Mouse (Mus musculus): ENCODE measurements around the gene Kalrn. TPM values are rescaled to one million over a fixed set of nuclear protein-coding genes. Genes with fewer than 3 reads are reported as not detected.
A peak's percentile ranks its signal among the peaks of the same experiment; 100 is the strongest.

Kalrn gene
- 6.8 and 10.2 TPM in 2 replicates for total RNA-seq (2017)

- peak; percentile 71 to 89; a peak in 3 of 4 replicates for ATAC-seq (replicated peaks in 1 of 2; ENCODE audit: insufficient read depth in 1 of 2, low FRiP score in 2 of 2, low TSS enrichment in 1 of 2, low read depth in 1 of 2, poor library complexity in 2 of 2, severe bottlenecking in 2 of 2)
These were observed at the start of gene Kalrn for GRCm38 (mm10) chr16:34573151-34573802. Kalrn (minus strand) TSS chr16:34573532.

- no peak for ATAC-seq (replicated peaks in 1 of 2; ENCODE audit: insufficient read depth in 1 of 2, low FRiP score in 2 of 2, low TSS enrichment in 1 of 2, low read depth in 1 of 2, poor library complexity in 2 of 2, severe bottlenecking in 2 of 2)
These were observed 40.7 kb upstream of the Kalrn start for GRCm38 (mm10) chr16:34614021-34614420.

DNA sequence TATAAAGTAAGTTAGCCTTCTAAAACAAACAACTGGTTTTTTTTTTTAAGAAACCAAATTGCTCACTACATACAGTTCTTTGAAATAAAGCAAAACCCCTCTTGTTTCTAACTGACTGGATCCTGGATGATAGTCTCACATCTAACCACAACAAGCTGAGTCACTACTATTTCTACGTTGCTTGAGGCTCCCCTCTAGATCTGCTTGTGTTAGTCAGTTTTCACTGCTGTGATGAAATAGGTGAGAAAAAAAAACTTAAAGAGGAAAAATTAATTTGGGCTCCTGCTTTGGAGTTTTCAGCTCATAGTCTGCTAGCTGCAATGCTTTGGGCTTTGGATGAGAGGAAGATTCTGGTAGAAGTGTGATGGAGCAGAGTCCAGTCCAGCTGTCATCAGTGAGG is 36.8 kb upstream of the Kalrn start:
- ATAC-seq (replicated peaks in 1 of 2; ENCODE audit: insufficient read depth in 1 of 2, low FRiP score in 2 of 2, low TSS enrichment in 1 of 2, low read depth in 1 of 2, poor library complexity in 2 of 2, severe bottlenecking in 2 of 2), result no peak

- no peak for ATAC-seq (replicated peaks in 1 of 2; ENCODE audit: insufficient read depth in 1 of 2, low FRiP score in 2 of 2, low TSS enrichment in 1 of 2, low read depth in 1 of 2, poor library complexity in 2 of 2, severe bottlenecking in 2 of 2)
These were observed 32.3 kb upstream of the Kalrn start for GRCm38 (mm10) chr16:34605679-34606078.

- ATAC-seq (replicated peaks in 1 of 2; ENCODE audit: insufficient read depth in 1 of 2, low FRiP score in 2 of 2, low TSS enrichment in 1 of 2, low read depth in 1 of 2, poor library complexity in 2 of 2, severe bottlenecking in 2 of 2), result no peak
These were observed 30.5 kb upstream of the Kalrn start for GRCm38 (mm10) chr16:34603854-34604253.

DNA sequence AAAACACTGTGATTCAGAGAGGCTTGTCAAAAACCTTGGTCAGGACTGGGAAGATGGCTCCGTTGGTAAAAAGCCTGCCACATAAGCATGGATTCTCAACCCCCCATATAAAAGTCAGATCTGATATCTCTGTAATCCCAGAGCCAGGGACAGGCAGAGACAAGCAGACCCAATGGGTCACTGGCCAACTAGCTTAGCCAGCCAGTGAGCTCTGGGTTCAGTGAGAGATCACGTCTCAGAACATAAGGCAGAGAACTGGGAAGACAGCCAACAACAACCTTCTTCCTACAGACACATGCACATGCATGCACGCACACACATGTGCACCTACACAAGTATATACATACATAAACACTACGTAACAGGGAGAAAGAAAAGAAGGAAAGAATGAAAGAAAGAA is 29.7 kb upstream of the Kalrn start:
- no peak for ATAC-seq (replicated peaks in 1 of 2; ENCODE audit: insufficient read depth in 1 of 2, low FRiP score in 2 of 2, low TSS enrichment in 1 of 2, low read depth in 1 of 2, poor library complexity in 2 of 2, severe bottlenecking in 2 of 2)

- ATAC-seq (replicated peaks in 1 of 2; ENCODE audit: insufficient read depth in 1 of 2, low FRiP score in 2 of 2, low TSS enrichment in 1 of 2, low read depth in 1 of 2, poor library complexity in 2 of 2, severe bottlenecking in 2 of 2), result no peak
These were observed 28.6 kb upstream of the Kalrn start for GRCm38 (mm10) chr16:34601954-34602353.

GRCm38 (mm10) chr16:34595294-34595693 is 22.0 kb upstream of the Kalrn start:
- no peak for ATAC-seq (replicated peaks in 1 of 2; ENCODE audit: insufficient read depth in 1 of 2, low FRiP score in 2 of 2, low TSS enrichment in 1 of 2, low read depth in 1 of 2, poor library complexity in 2 of 2, severe bottlenecking in 2 of 2)

DNA sequence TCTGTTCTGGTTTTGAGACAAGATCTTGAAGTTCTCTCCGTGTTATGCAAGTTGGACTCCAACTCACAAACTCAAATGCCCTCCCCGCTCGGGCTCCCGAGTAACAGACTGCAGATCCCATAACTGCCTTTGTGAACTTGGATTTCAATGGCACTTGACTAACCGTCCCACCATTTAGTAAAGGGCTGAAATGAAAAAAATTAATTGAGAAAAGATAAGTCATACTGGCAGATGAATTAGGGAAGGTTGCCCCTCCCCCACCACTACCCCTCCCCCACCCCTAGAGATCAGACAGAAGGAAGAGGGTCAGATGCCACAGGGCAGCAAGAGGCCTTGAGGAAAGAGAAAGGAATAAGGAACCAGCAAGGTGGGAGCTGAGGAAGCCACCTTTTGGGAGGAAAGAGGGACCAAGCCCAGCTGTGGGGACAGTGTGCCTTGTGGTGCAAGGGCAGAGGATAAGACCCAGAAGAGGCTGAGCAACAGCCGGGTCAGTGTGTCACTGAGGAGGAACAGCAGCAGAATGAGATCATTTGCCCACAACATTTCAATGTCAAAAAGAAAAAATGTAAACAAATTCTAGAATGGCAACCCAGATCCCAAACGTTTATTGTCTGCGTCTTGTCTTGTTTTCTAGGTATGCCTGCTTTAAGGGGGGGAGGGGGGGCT is 21.4 kb upstream of the Kalrn start:
- ATAC-seq (replicated peaks in 1 of 2; ENCODE audit: insufficient read depth in 1 of 2, low FRiP score in 2 of 2, low TSS enrichment in 1 of 2, low read depth in 1 of 2, poor library complexity in 2 of 2, severe bottlenecking in 2 of 2), result no peak

DNA sequence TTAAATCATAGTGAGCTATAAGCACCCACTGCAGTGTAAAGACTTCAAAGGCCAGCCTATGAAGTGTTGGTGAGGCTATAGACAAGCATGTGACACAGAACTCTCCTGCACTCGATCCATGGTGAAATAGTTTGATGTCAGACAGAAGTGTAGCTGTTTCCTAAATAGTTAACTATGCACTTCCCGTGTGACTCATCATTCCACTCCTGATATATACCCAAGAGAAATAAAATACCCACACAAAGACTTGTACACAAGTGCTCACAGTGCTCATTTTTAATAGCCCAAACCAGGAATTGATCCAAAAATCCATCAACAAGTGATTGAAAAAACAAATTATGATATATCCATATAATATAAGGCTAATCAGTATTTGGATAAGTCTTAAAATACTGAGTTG is 19.4 kb upstream of the Kalrn start:
- no peak for ATAC-seq (replicated peaks in 1 of 2; ENCODE audit: insufficient read depth in 1 of 2, low FRiP score in 2 of 2, low TSS enrichment in 1 of 2, low read depth in 1 of 2, poor library complexity in 2 of 2, severe bottlenecking in 2 of 2)

GRCm38 (mm10) chr16:34591934-34592333 is 18.6 kb upstream of the Kalrn start:
- ATAC-seq (replicated peaks in 1 of 2; ENCODE audit: insufficient read depth in 1 of 2, low FRiP score in 2 of 2, low TSS enrichment in 1 of 2, low read depth in 1 of 2, poor library complexity in 2 of 2, severe bottlenecking in 2 of 2), result no peak

- ATAC-seq (replicated peaks in 1 of 2; ENCODE audit: insufficient read depth in 1 of 2, low FRiP score in 2 of 2, low TSS enrichment in 1 of 2, low read depth in 1 of 2, poor library complexity in 2 of 2, severe bottlenecking in 2 of 2), result no peak
These were observed 6.5 kb upstream of the Kalrn start for GRCm38 (mm10) chr16:34579671-34580326.

DNA sequence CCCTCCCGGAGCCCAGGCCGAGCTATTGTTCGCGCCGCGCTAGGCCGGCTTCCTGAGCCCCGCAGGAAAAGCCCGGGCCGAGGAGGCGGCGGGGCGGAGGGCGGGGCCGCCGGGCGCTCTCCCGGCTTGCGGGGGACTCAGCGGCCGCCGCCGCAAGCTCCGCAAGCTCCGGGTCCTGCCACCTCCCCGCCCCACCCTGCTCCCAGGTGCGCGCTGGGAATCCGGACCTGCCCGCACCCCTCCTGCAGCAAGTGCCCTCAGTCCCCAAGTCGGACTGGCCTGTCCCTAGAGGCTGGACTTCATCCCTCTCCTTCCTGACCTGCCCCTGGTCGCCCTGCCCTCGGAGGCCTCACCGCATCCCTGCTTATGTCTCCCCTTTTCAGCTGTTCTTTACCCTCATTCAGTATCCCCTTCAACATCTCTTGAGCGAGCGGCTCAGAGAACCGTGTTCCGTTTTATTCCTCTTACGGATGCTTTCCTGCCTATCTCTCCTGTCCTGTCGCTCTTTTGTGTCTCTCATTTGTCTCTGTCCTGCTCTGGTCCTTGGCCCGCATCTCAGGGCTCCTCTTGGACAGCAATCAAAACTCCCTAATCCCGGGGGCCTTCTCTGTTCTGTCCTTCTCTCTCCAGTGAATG is 642 bp upstream of the Kalrn start:
- no peak for ATAC-seq (replicated peaks in 1 of 2; ENCODE audit: insufficient read depth in 1 of 2, low FRiP score in 2 of 2, low TSS enrichment in 1 of 2, low read depth in 1 of 2, poor library complexity in 2 of 2, severe bottlenecking in 2 of 2)

DNA sequence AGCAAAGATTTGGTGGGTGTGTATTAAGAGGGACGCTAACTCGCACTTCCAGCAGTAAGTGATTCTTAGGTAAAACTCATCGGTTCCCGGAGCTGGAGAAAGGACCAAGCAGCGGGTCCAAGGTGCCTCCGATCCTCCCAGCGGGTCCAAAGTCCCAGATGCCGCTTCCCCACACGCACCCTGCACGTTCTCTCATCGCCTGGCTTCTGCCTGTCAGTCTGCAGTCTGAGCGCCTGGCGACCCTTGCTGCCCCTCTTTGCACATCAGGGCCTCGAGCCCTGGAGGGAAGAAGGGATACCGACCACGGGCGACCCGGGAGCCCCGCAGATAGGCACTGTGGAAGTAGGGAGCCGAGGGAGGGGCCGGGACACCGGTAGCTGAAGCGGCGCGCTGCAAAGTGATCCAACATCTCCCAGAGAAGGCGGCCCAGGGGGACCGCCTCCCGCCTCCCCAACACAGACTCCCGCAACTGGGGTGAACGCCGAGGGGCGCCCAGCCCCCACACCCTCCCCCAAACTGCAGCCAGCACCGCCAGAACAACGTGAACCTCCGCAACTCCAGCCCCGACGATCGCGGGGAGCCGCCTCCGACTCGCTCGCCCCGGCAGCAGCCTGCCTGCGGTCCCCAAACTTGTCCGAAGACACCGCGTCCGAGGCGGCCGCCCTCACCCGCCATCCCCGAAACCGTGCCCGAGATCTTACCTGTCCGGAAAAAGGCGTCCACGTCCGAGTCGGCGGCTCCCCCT is 754 bp downstream of the Kalrn start:
- no peak for ATAC-seq (replicated peaks in 1 of 2; ENCODE audit: insufficient read depth in 1 of 2, low FRiP score in 2 of 2, low TSS enrichment in 1 of 2, low read depth in 1 of 2, poor library complexity in 2 of 2, severe bottlenecking in 2 of 2)

DNA sequence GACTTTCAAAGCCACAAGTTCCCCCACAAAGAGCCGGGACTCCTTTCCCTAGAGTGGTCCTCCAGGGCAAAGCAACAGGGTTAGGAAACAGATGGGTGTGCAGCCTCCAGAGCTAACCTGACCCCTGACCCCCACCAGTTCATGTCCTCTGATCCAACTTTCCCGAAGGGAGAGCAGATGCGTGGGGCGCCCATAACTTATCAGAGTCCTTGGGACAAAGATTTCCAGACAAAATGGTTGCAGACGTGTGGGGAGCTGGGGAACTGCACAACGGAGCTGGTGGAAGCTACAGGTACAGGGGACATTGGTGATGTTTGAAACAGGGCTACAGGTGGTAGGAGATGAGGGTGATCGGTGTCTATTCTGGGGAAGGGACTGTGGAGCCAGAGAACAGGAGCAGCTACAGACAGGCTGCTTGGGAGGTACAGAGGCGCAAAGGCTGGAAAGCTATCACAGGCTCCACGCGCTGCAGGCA is 1.4 kb downstream of the Kalrn start:
- ATAC-seq (replicated peaks in 1 of 2; ENCODE audit: insufficient read depth in 1 of 2, low FRiP score in 2 of 2, low TSS enrichment in 1 of 2, low read depth in 1 of 2, poor library complexity in 2 of 2, severe bottlenecking in 2 of 2), result peak in 1 of 2 experiments; percentile 20; a peak in 1 of 4 replicates

DNA sequence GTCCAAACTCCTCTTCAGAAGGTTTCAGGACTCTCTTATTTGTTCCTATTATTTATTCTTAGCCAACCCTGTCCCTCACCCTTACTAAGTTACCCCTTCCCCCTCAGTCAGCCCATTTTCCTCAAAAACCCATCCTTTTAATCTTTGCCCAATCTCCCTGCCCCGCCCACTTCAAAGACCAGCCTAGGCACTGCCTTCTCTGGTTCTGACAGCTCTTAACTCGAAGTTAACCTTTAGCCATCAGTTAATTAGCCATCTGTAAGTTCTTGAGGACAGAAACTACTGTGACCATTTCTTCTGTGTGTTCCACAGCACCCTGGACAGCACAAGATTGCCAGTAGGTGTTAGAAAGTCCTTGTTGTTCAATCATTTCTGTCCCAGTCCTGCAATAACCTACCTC is 3.4 kb downstream of the Kalrn start:
- no peak for ATAC-seq (replicated peaks in 1 of 2; ENCODE audit: insufficient read depth in 1 of 2, low FRiP score in 2 of 2, low TSS enrichment in 1 of 2, low read depth in 1 of 2, poor library complexity in 2 of 2, severe bottlenecking in 2 of 2)

DNA sequence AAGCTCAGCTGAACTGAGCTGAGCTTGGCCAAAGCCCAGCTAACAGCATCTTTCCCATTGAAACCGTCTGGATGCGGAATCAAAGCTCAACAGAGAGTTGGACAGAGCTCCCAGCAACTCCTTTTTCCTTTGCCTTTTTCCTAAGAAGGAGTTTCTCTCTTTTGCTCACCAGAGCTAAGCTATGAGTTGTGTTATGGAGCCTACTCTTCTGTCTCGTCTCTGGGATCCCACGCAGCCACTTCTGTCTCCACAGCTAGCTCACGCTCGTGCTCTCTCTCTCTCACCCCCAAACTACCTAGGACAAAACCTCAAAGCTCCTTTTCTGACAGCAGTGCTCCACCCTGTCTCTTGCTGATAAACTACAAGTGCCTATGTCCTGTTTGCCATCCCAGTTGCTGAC is 4.5 kb downstream of the Kalrn start:
- no peak for ATAC-seq (replicated peaks in 1 of 2; ENCODE audit: insufficient read depth in 1 of 2, low FRiP score in 2 of 2, low TSS enrichment in 1 of 2, low read depth in 1 of 2, poor library complexity in 2 of 2, severe bottlenecking in 2 of 2)

Measured in hematopoietic stem cell, adult 5-6 weeks (primary cell).